Mouse (Mus musculus) lung, embryonic 16.5 days (tissue): ENCODE data around the gene Lats1. TPM values are rescaled to one million over a fixed set of nuclear protein-coding genes. Genes with fewer than 3 reads are reported as not detected.

Source experiments
- ATAC-seq: fragments of 200-750 bp; cut with Nextera tagmentation; 2 replicates; pipeline ENCODE4 v1.8.0; 2017; ENCODE audit warnings: low read depth, mild to moderate bottlenecking, moderate library complexity
- H3K27ac ChIP-seq: fragments of 300-500 bp; sonication (generic); 2 replicates; pipeline ENCODE4 v1.5.1; 2014; ENCODE audit warnings: mild to moderate bottlenecking, control low read depth, low read length
- H3K27me3 ChIP-seq: fragments of 300-500 bp; sonication (generic); 2 replicates; pipeline ENCODE4 v1.6.1; 2014; ENCODE audit warnings: low read depth, low read length, mixed read lengths; ENCODE audit not compliant: control insufficient read depth, insufficient read depth
- H3K36me3 ChIP-seq: fragments of 300-500 bp; sonication (generic); 2 replicates; pipeline ENCODE4 v1.6.1; 2014; ENCODE audit warnings: low read length; ENCODE audit not compliant: control insufficient read depth, insufficient read depth
- H3K4me1 ChIP-seq: fragments of 300-500 bp; sonication (generic); replicated peaks from 2 replicates; pipeline ENCODE4 v1.6.1; 2014; ENCODE audit warnings: low read length, mixed read lengths; ENCODE audit not compliant: control insufficient read depth, insufficient read depth
- H3K4me2 ChIP-seq: fragments of 300-500 bp; sonication (generic); 2 replicates; pipeline ENCODE4 v1.6.1; 2014; ENCODE audit warnings: low read depth, low read length, control low read depth
- H3K4me3 ChIP-seq: fragments of 300-500 bp; sonication (generic); 2 replicates; pipeline ENCODE4 v1.5.1; 2014; ENCODE audit warnings: mild to moderate bottlenecking, low read length, control low read depth
- H3K9ac ChIP-seq: fragments of 300-500 bp; sonication (generic); 2 replicates; pipeline ENCODE4 v1.6.1; 2014; ENCODE audit warnings: low read length, control low read depth
- H3K9me3 ChIP-seq: fragments of 300-500 bp; sonication (generic); 2 replicates; pipeline ENCODE4 v1.6.1; 2016; ENCODE audit warnings: low read length; ENCODE audit not compliant: control insufficient read depth
- WGBS: fragments of 180-500 bp; shearing (Covaris S2); extraction: QIAGEN DNeasy Blood & Tissue Kit; methylation state at CpG from one replicate; pipeline ENCODE4 v1.1.7; 2014; 5-methylcytosine and 5-hydroxymethylcytosine counted together
- polyA plus RNA-seq: library from polyadenylated mRNA; unstranded; fragments of >200 nt; fragmentation: Nextera tagmentation; extraction: Ambion mirVana; gene quantifications from 2 replicates; pipeline ENCODE4 v1.2.1, GENCODE M21; 2015

Lats1 gene
- polyA plus RNA-seq, 1 experiment from 2014 or later = 8.0 TPM

DNA sequence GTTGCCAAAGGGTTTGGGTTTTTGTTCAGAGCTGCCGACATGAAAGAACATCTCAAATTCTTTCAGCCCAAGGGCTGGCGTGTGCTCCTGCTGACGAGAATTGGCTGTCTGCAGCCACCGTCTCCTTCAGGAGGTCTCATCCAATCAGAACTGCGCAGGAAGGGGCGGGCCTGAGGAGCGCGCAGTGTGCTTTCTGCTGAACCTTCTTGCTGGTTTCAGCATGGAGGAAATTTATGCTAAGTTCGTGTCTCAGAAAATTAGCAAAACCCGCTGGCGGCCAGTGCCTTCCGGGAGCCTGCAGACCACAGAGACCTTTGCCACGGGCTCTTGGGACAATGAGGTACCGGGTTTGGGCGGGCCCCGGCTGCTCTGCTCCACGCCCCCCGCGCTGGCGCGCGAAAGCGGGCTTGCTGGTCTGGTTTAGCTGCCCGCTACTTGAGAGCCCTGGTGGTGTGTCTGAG lies 13.6 kb upstream of the Lats1 start, which contains the start of gene Nup43:
Gene Nup43 (plus strand): TSS at position 162 of the 461 bp plus-strand sequence.
- peaks cover 8% of the 10 kb centered on the region for H3K36me3 ChIP-seq
- ATAC-seq = peak; percentile 85
- peak within 1 kb of the TSS; percentile 82 for H3K9ac ChIP-seq
- peak within 1 kb of the TSS; percentile 79 for H3K27ac ChIP-seq
- no peaks in the 10 kb centered on the region for H3K9me3 ChIP-seq
- 0% methylated on average over 24 of the region's 24 CpGs for WGBS
- peaks cover 15% of the 10 kb centered on the region for H3K4me1 ChIP-seq
- H3K27me3 ChIP-seq = no peaks in the 10 kb centered on the region
- H3K4me3 ChIP-seq = peak within 1 kb of the TSS; percentile 81
- H3K4me2 ChIP-seq = peak within 1 kb of the TSS; percentile 63

DNA sequence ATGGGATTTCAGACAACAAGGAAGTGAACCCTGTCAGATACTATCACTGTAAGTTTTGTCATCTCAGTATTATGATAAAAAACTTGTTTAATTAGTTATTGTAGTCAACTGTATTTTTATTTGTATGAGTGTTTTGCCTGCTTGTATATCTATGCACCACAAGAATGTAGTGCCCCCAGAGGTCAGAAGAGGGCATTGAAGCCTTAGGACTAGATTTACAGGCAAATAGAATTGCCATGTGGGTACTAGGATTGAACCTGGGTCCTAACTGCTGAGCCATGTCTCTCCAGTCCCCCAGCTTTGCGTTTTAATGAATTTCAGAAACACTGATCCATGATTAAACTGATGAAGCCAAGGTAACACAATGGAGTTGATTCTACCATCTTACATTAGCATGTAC lies 7.3 kb upstream of the Lats1 start:
- 71% methylated on average over 1 of the region's 1 CpGs for WGBS
- Histone ChIP-seq H3K9me3 (no peaks in the 10 kb centered on the region), H3K36me3 (peaks cover 21% of the 10 kb centered on the region), H3K4me2 (no peak overlapping the region), H3K9ac (no peak overlapping the region), H3K4me1 (no peaks in the 10 kb centered on the region), H3K4me3 (no peak overlapping the region), H3K27ac (no peak overlapping the region), H3K27me3 (no peaks in the 10 kb centered on the region)
- no peak for ATAC-seq

GRCm38 (mm10) chr10:7681343-7682025 lies 470 bp downstream of the Lats1 start:
- Histone ChIP-seq H3K36me3 (peaks cover 12% of the 10 kb centered on the region), H3K27ac (peak overlapping the region; percentile 98), H3K9ac (peak overlapping the region; percentile 99), H3K4me1 (peaks cover 26% of the 10 kb centered on the region), H3K4me2 (peak overlapping the region; percentile 87), H3K27me3 (no peaks in the 10 kb centered on the region), H3K4me3 (peak overlapping the region; percentile 94), H3K9me3 (no peaks in the 10 kb centered on the region)
- ATAC-seq = peak; percentile 92
- WGBS = under 1% methylated on average over 39 of the region's 64 CpGs

DNA sequence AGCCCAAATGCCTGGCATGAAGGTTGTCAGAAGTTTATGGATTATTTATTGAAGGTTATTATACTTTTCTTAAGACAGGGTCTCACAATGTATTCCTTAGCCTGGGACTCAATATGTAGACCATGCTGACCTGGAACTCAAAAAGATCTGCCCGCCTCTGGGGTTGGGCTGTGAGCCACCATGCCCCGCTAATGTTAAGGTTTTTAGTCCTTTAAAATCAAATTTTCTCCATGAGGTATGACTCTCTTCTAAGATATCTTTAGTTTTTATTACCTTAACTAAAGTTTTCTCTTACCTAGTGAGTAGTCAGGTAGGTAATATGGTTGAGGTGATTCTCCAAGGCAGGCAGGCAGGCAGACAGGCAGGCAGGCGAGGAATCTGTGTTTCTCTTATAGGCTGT lies 1.2 kb downstream of the Lats1 start:
- Histone ChIP-seq H3K36me3 (peaks cover 12% of the 10 kb centered on the region), H3K27ac (no peak overlapping the region), H3K9me3 (no peaks in the 10 kb centered on the region), H3K4me1 (peaks cover 26% of the 10 kb centered on the region), H3K4me3 (peak overlapping the region; percentile 94), H3K9ac (peak overlapping the region; percentile 55), H3K4me2 (peak overlapping the region; percentile 87), H3K27me3 (no peaks in the 10 kb centered on the region)
- ATAC-seq = no peak
- WGBS = 43% methylated on average over 3 of the region's 3 CpGs

DNA sequence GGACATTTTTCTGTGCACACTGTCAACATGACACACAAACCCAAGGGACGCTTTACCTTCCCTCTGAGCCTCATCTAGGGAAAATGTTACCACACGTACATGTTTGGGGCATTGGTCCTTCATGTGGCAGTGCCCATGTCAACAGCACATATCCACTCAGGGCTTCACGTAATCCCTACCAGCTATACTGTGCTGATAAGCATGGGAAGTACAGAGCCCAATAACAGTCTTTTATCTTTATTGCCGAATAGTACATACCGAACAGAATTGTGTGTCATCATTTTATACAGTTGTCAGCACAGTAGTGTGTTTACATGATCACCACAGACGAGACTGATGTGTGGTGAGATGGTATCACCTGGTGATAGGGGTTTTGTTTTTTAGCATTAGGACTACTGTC lies 5.9 kb downstream of the Lats1 start:
- H3K27me3 ChIP-seq = no peaks in the 10 kb centered on the region
- ATAC-seq = no peak
- no peak overlapping the region for H3K27ac ChIP-seq
- H3K9ac ChIP-seq = no peak overlapping the region
- peaks cover under 1% of the 10 kb centered on the region; the same call in 1 of the 2 replicates for H3K36me3 ChIP-seq
- no peaks in the 10 kb centered on the region for H3K9me3 ChIP-seq
- H3K4me2 ChIP-seq = no peak overlapping the region
- H3K4me1 ChIP-seq = peaks cover 11% of the 10 kb centered on the region
- 83% methylated on average over 6 of the region's 6 CpGs for WGBS
- H3K4me3 ChIP-seq = no peak overlapping the region

GRCm38 (mm10) chr10:7695286-7695685 lies 14.3 kb downstream of the Lats1 start:
- no peaks in the 10 kb centered on the region for H3K27me3 ChIP-seq

DNA sequence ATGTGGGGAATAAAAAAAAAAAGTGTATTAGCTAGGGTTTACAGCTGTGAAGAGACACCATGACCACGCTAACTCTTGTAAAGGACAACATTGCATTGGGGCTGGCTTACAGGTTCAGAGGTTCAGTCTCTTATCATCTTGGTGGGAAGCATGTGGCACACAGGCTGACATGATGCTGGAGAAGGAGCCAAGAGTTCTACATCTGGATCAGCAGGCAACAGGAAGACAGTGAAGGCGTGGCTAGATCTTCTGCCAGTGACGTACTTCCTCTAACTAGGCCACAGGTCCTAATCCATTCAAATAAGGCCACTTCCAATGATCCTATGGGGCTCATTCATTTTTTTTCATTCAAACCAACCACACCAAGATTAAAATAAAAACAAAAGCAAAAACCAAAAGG lies 19.1 kb downstream of the Lats1 start:
- Histone ChIP-seq H3K36me3 (peaks cover 56% of the 10 kb centered on the region), H3K4me3 (no peak overlapping the region), H3K27me3 (no peaks in the 10 kb centered on the region), H3K4me2 (no peak overlapping the region), H3K27ac (no peak overlapping the region), H3K9me3 (no peaks in the 10 kb centered on the region), H3K4me1 (no peaks in the 10 kb centered on the region), H3K9ac (no peak overlapping the region)
- 76% methylated on average over 3 of the region's 3 CpGs for WGBS
- ATAC-seq = no peak

More at GRCm38 (mm10) chr10:7695286-7695685, 14.3 kb downstream of the Lats1 start:
- no peaks in the 10 kb centered on the region for H3K4me1 ChIP-seq
- ATAC-seq = no peak
- no peak overlapping the region for H3K4me3 ChIP-seq
- H3K4me2 ChIP-seq = no peak overlapping the region
- no peak overlapping the region for H3K27ac ChIP-seq
- H3K9ac ChIP-seq = no peak overlapping the region
- no peaks in the 10 kb centered on the region for H3K9me3 ChIP-seq
- H3K36me3 ChIP-seq = peaks cover 47% of the 10 kb centered on the region

DNA sequence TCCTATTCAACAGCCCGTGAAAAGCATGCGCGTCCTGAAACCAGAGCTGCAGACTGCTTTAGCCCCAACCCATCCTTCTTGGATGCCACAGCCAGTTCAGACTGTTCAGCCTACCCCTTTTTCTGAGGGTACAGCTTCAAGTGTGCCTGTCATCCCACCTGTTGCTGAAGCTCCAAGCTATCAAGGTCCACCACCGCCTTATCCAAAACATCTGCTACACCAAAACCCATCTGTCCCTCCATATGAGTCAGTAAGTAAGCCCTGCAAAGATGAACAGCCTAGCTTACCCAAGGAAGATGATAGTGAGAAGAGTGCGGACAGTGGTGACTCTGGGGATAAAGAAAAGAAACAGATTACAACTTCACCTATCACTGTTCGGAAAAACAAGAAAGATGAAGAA lies 21.6 kb downstream of the Lats1 start:
- Histone ChIP-seq H3K4me1 (no peaks in the 10 kb centered on the region), H3K27ac (no peak overlapping the region), H3K9ac (no peak overlapping the region), H3K4me2 (no peak overlapping the region), H3K36me3 (peaks cover 57% of the 10 kb centered on the region), H3K9me3 (no peaks in the 10 kb centered on the region), H3K27me3 (no peaks in the 10 kb centered on the region), H3K4me3 (no peak overlapping the region)
- ATAC-seq = no peak
- 91% methylated on average over 6 of the region's 6 CpGs for WGBS

GRCm38 (mm10) chr10:7710121-7710520 lies 29.1 kb downstream of the Lats1 start:
- ATAC-seq = no peak
- Histone ChIP-seq H3K36me3 (peaks cover 40% of the 10 kb centered on the region), H3K9me3 (no peaks in the 10 kb centered on the region), H3K27me3 (no peaks in the 10 kb centered on the region), H3K4me3 (no peak overlapping the region), H3K9ac (no peak overlapping the region), H3K4me1 (no peaks in the 10 kb centered on the region), H3K27ac (no peak overlapping the region), H3K4me2 (no peak overlapping the region)
- WGBS = 87% methylated on average over 5 of the region's 5 CpGs
